1 mouse cellular context compared by ENCODE assay signal in the genomic region with DNA sequence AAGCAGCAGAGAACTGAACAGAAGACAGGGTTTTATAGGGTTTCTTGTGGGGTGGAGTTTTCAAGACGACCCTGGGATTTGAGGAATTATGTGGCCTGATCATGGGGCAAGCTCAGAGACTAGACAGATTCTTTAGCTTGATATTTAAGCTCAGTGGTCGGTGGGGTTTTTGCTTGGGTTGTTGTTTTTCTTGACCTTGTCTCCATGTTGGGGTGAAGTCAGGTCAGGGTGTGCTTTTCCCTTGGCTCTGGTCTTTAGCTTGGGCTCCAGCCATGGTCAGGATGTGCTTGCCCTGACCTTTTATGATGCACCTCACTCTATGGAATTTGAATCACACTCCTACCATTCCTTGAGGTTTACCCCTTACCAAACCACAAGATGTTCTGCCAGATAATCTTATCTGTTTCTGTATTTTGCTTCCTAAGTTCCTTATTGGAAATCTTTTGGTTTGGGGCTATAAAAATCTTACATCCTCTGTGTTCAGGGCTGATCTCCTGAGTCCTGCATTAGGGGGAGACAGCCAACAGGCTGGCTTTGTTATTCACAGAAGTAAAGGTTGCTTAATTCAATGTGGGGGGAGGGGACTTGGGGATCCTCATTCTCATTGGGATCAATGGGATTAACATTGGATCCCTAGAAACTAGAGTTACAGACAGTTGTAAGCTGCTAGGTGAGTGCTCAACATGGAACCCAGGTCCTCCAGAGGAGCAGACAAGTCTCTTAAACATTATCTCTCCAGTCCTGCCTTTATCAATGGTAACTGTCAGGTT.
TF ChIP-seq lines count a peak whose summit lies in the region.

No protein-coding gene starts in this region.

TF ChIP-seq in MEL, 35 proteins besides CTCF, POLR2A, EP300 and RAD21:
- TF ChIP-seq TCF12 (IDR thresholded peaks at IDR 0.05; ENCODE audit: low read depth, low read length) (peak; percentile 17; the same call in 1 of the 2 replicates), KAT2A (conservative IDR thresholded peaks at IDR 0.05; ENCODE audit: low read depth, low read length) (no peak), TBP (IDR thresholded peaks at IDR 0.05; ENCODE audit: low read depth, low read length) (no peak)
